Mouse (Mus musculus) lung, postnatal 0 days (tissue): ENCODE measurements at regions not wholly inside any gene's neighbourhood (a gene's known extent, or its start where the extent isn't known, plus 50 kb on each side); places are given as distances from the start of the nearest gene placed in this dataset.

Experiments used
- CTCF ChIP-seq: IDR thresholded peaks from 2 replicates; pipeline ENCODE4 v1.5.1; 2016; ENCODE audit warnings: antibody characterized with exemption, mild to moderate bottlenecking
- EP300 ChIP-seq: IDR thresholded peaks from 2 replicates; pipeline ENCODE4 v1.6.1; 2016; ENCODE audit warnings: antibody characterized with exemption, mild to moderate bottlenecking, control low read depth

GRCm38 (mm10) chr11:64586056-64586455, 149.6 kb upstream of the F930015N05Rik start:
- no peak for TF ChIP-seq CTCF
- TF ChIP-seq EP300, result no peak
